Mouse (Mus musculus): ENCODE results near the gene Gcnt2. TPM values are rescaled to one million over a fixed set of nuclear protein-coding genes. Genes with fewer than 3 reads are reported as not detected.

Gene Gcnt2
- polyA plus RNA-seq, 1 experiment = not detected

- H3K27ac ChIP-seq (ENCODE audit: insufficient read depth, low read depth, low read length) = no peak overlapping the region
- TF ChIP-seq CTCF (IDR thresholded peaks at IDR 0.05; ENCODE audit: insufficient read depth, low read depth, low read length) (no peak), POLR2A (IDR thresholded peaks at IDR 0.05; ENCODE audit: insufficient read depth, low read depth, low read length) (no peak)
- WGBS = 78% methylated on average over 8 of the region's 8 CpGs
- no peaks in the 10 kb centered on the region for H3K4me1 ChIP-seq (ENCODE audit: control insufficient read depth, insufficient read depth, low read length)
- H3K4me3 ChIP-seq (ENCODE audit: insufficient read depth, low read depth, low read length) = no peak overlapping the region
Measured at GRCm38 (mm10) chr13:41008946-41009345, 149.4 kb downstream of the Gcnt2 start.

Other genes with a start within 250 kb of the Gcnt2 start
- not detected in 2 replicates for gene Tfap2a, start 121.4 kb upstream of the Gcnt2 start, polyA plus RNA-seq (2012; ENCODE audit: insufficient read depth, insufficient read length, low replicate concordance, missing spikeins)
- gene Pak1ip1, start 141.3 kb downstream of the Gcnt2 start, polyA plus RNA-seq (2012; ENCODE audit: insufficient read depth, insufficient read length, low replicate concordance, missing spikeins) = not detected in 2 replicates
- gene Tmem14c, start 156.5 kb downstream of the Gcnt2 start, polyA plus RNA-seq (2012; ENCODE audit: insufficient read depth, insufficient read length, low replicate concordance, missing spikeins) = not detected in 2 replicates
- gene Mak, start 220.0 kb downstream of the Gcnt2 start, polyA plus RNA-seq (2012; ENCODE audit: insufficient read depth, insufficient read length, low replicate concordance, missing spikeins) = not detected in 2 replicates

All from olfactory bulb, adult 2 months (tissue).